Mouse (Mus musculus) forebrain, embryonic 13.5 days (tissue): ENCODE measurements around the gene St6galnac6. TPM values are rescaled to one million over a fixed set of nuclear protein-coding genes. Genes with fewer than 3 reads are reported as not detected.

ENCODE experiments used
- ATAC-seq: fragments of 200-750 bp; cut with Nextera tagmentation; 2 replicates; pipeline ENCODE4 v1.8.0; 2017
- H3K27ac ChIP-seq: fragments of 300-500 bp; sonication (generic); 2 replicates; pipeline ENCODE4 v1.5.1; 2015; ENCODE audit warnings: inconsistent platforms, mild to moderate bottlenecking, moderate library complexity
- H3K27me3 ChIP-seq: fragments of 300-500 bp; sonication (generic); 2 replicates; pipeline ENCODE4 v1.6.1; 2015; ENCODE audit warnings: mild to moderate bottlenecking, inconsistent platforms
- H3K36me3 ChIP-seq: fragments of 300-500 bp; sonication (generic); 2 replicates; pipeline ENCODE4 v1.6.1; 2015; ENCODE audit warnings: mild to moderate bottlenecking, inconsistent platforms; ENCODE audit not compliant: poor library complexity, severe bottlenecking
- H3K4me1 ChIP-seq: fragments of 300-500 bp; sonication (generic); 2 replicates; pipeline ENCODE4 v1.6.1; 2015; ENCODE audit warnings: inconsistent platforms
- H3K4me2 ChIP-seq: fragments of 300-500 bp; sonication (generic); 2 replicates; pipeline ENCODE4 v1.6.1; 2015; ENCODE audit warnings: inconsistent platforms, mild to moderate bottlenecking, moderate library complexity
- H3K4me3 ChIP-seq: fragments of 300-500 bp; sonication (generic); 2 replicates; pipeline ENCODE4 v1.5.1; 2015; ENCODE audit warnings: mild to moderate bottlenecking, inconsistent platforms
- H3K9ac ChIP-seq: fragments of 300-500 bp; sonication (generic); 2 replicates; pipeline ENCODE4 v1.6.1; 2015; ENCODE audit warnings: mild to moderate bottlenecking, inconsistent platforms
- H3K9me3 ChIP-seq: fragments of 300-500 bp; sonication (generic); replicated peaks from 2 replicates; pipeline ENCODE4 v1.6.1; 2016; ENCODE audit warnings: inconsistent platforms
- WGBS: fragments of 180-500 bp; shearing (Covaris S2); methylation state at CpG from one replicate; pipeline ENCODE4 v1.1.7; 2015; 5-methylcytosine and 5-hydroxymethylcytosine counted together
- polyA plus RNA-seq: library from polyadenylated mRNA; unstranded; fragments of >200 nt; fragmentation: Nextera tagmentation; extraction: Ambion mirVana; gene quantifications from 2 replicates; pipeline ENCODE4 v1.2.1, GENCODE M21; 2015

St6galnac6 gene
- polyA plus RNA-seq, result 10.0 and 10.8 TPM in 2 replicates

DNA sequence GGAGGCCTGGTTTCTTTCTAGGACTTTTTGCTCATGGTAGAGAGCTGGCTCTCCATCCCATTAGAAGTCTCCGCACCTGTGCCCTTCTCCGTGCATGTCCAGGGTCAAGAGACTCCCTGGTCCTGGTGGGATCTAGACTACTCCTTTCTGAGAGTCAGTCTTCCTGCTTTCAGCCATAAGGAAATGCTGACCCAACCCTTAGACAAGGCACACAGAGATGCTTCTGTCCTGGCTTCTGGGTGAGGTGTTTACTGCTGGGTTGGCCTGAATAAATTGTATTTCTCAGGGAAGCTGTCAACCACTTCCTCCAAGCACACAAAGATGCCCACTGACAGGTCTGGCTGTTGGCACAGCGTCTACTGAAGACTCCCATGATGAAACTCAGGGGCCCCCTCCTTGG, at the start of gene St6galnac6:
Gene St6galnac6 (plus strand): TSS at position 301 of the 400 bp plus-strand sequence.
- Histone ChIP-seq H3K4me1 (peaks cover 9% of the 10 kb centered on the region; the same call in 1 of the 2 replicates), H3K4me2 (no peak within 1 kb of the TSS), H3K27me3 (no peaks in the 10 kb centered on the region), H3K9me3 (no peaks in the 10 kb centered on the region), H3K9ac (no peak within 1 kb of the TSS), H3K27ac (no peak within 1 kb of the TSS), H3K4me3 (no peak within 1 kb of the TSS), H3K36me3 (0 out of 2 replicates have a peak, but pooled peaks cover under 1% of the 10 kb centered on the region)
- WGBS, result 85% methylated on average over 3 of the region's 3 CpGs
- no peak for ATAC-seq

DNA sequence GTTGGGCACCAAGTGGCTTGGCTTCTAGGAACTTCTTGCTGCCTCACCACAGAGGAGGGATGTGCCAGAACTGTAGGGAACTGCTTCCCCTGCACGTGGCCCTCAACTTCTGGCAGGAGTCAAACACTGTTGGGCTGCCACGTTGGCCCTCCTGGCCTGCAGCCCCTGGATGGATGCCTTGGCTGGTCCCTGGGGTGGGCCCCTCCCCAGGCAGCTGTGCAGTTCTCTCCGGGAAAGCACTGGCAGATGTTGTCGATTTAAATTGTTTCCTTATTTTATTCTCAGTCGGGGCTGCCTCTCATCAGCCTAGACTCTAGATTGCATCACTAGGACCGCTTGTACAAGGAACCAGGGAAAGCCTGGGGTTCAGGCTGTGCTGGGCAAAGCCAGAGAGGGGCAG, 49.7 kb upstream of the St6galnac6 start:
- no peaks in the 10 kb centered on the region for H3K36me3 ChIP-seq
- H3K27ac ChIP-seq, result no peak overlapping the region
- H3K27me3 ChIP-seq, result no peaks in the 10 kb centered on the region
- no peak overlapping the region for H3K4me3 ChIP-seq
- H3K9me3 ChIP-seq, result no peaks in the 10 kb centered on the region
- no peak for ATAC-seq
- H3K4me2 ChIP-seq, result no peak overlapping the region
- 85% methylated on average over 6 of the region's 6 CpGs for WGBS
- H3K4me1 ChIP-seq, result no peaks in the 10 kb centered on the region
- H3K9ac ChIP-seq, result 0 out of 2 replicates have a peak overlapping the region, but pooled peaks have one; percentile 14

DNA sequence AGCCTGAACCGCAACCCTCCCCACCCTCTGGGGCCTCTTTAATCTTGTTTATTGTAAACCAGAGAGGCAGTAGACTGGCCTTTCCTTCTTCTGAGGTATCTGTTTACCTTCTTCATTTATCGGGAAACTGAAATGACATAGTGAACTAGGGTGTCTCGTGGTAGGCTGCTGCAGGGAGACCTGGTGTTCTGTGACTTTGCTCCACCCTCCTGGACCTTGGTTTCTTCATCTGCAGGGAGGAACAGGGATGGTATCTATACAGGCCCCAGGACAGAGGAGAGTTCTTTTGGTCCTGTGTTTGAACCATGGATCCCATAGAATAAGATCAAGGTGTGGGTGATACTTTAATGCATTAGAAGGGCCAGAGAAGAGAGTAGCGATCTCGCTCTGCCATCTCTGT, 48.3 kb upstream of the St6galnac6 start:
- H3K4me3 ChIP-seq, result no peak overlapping the region
- no peak for ATAC-seq
- no peaks in the 10 kb centered on the region for H3K9me3 ChIP-seq
- H3K4me2 ChIP-seq, result no peak overlapping the region
- H3K9ac ChIP-seq, result no peak overlapping the region
- H3K36me3 ChIP-seq, result no peaks in the 10 kb centered on the region
- H3K4me1 ChIP-seq, result peaks cover 8% of the 10 kb centered on the region; the same call in 1 of the 2 replicates
- H3K27me3 ChIP-seq, result no peaks in the 10 kb centered on the region
- WGBS, result 94% methylated on average over 5 of the region's 5 CpGs
- no peak overlapping the region for H3K27ac ChIP-seq

DNA sequence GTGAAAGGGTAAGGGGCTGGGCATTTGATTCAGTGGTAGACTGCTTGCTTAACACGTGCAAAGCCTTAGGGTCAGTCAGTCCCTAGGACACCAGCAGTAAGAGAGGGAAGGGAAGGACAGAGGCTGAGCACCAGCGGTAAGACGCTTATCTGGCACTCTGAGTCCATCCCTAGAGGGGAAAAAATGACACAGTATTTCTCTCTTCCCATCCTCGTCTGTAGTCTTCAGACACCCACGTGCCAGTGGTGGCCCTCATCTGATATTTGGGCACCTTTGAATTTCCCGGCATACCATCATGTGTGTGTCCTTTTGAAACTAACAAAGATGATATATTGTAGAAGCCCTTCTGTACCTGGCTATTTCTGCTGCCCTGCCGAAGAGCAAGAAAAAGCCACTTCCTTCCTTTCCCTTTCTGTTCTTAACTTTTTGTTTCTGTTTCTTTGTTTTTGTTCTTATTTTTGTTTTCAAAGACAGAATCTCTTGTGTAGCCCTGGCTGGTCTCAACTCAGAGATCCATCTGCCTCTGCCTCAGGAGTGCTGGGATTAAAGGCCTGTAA, 45.8 kb upstream of the St6galnac6 start:
- Histone ChIP-seq H3K27me3 (no peaks in the 10 kb centered on the region), H3K4me2 (no peak overlapping the region), H3K27ac (no peak overlapping the region), H3K9me3 (no peaks in the 10 kb centered on the region), H3K4me1 (peaks cover 9% of the 10 kb centered on the region; the same call in 1 of the 2 replicates), H3K36me3 (no peaks in the 10 kb centered on the region), H3K4me3 (no peak overlapping the region), H3K9ac (no peak overlapping the region)
- 84% methylated on average over 7 of the region's 7 CpGs for WGBS
- no peak for ATAC-seq

DNA sequence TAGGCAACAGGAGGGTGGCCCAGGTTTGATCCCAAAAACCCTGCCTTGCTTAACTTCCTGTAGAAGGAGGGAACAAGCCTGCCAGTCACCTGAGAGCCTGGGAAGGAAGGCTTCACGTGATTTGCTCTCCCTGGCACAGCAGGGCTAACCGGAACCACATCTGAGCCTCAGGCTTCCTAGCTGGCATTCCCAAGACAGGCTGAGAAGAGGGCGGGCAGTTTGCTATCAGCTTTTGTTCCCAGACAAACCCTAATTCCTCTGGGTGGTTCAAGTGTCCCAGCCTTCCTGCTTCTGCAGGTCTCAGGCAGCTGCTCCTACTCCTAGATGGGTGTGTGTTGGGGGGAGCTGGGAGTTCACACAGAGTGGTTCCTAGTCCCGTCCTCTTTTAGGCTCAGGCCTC, 44.0 kb upstream of the St6galnac6 start:
- peaks cover 28% of the 10 kb centered on the region for H3K4me1 ChIP-seq
- 37% methylated on average over 4 of the region's 4 CpGs for WGBS
- ATAC-seq, result no peak

DNA sequence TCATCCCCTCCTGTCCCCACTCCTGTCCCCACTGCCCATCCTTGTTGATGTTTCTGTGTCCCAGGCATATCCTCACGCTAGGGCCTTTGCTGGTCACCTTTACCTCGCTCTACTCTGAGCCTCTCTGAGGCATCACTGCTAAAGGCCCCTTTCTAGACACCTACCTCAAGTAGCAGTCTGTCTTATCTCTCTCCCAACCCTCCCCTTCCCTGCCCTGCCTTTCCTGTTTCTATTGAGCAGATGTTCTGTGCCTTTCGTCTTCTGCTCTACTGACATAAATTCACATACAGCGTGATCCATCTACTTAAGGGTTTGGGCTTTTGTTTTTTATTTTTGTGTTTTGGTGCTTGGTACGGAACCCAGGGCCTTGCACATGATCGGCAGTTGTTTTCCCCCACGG, 43.5 kb upstream of the St6galnac6 start:
- Histone ChIP-seq H3K4me2 (no peak overlapping the region), H3K9ac (no peak overlapping the region), H3K27ac (peak overlapping the region; percentile 12; the same call in 1 of the 2 replicates), H3K36me3 (no peaks in the 10 kb centered on the region), H3K9me3 (no peaks in the 10 kb centered on the region), H3K4me1 (peaks cover 28% of the 10 kb centered on the region), H3K4me3 (no peak overlapping the region), H3K27me3 (no peaks in the 10 kb centered on the region)
- WGBS, result 81% methylated on average over 7 of the region's 7 CpGs
- no peak for ATAC-seq

More for the DNA sequence above, 44.0 kb upstream of the St6galnac6 start:
- Histone ChIP-seq H3K9ac (no peak overlapping the region), H3K4me2 (no peak overlapping the region), H3K27ac (peak overlapping the region; percentile 12), H3K27me3 (no peaks in the 10 kb centered on the region), H3K4me3 (no peak overlapping the region), H3K9me3 (no peaks in the 10 kb centered on the region), H3K36me3 (no peaks in the 10 kb centered on the region)

DNA sequence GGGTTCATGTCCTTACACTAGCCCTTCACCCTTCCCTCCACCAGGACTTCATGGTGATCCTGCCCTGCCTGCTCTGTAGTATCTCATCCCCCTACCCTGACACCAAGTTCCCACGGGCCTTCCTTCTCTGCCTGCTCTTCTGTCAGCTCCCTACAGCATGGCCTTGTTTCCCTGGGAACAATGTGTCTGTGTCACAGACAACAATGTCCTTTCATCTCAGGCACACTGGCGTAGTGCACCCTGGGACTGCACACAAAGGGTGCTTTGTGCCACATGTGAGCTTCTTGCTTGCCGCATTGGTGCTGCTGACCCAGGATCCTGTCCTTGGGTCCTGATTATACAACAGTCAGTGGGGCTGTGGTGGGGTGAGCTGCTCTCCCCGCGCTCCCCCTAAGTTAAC, 39.9 kb upstream of the St6galnac6 start:
- H3K9me3 ChIP-seq, result no peaks in the 10 kb centered on the region
- H3K9ac ChIP-seq, result peak overlapping the region; percentile 50
- peaks cover 28% of the 10 kb centered on the region for H3K4me1 ChIP-seq
- peaks cover 26% of the 10 kb centered on the region for H3K36me3 ChIP-seq
- H3K4me2 ChIP-seq, result peak overlapping the region; percentile 31
- peak overlapping the region; percentile 72 for H3K27ac ChIP-seq
- ATAC-seq, result peak; percentile 87
- H3K27me3 ChIP-seq, result no peaks in the 10 kb centered on the region
- WGBS, result 5% methylated on average over 5 of the region's 5 CpGs
- H3K4me3 ChIP-seq, result no peak overlapping the region

DNA sequence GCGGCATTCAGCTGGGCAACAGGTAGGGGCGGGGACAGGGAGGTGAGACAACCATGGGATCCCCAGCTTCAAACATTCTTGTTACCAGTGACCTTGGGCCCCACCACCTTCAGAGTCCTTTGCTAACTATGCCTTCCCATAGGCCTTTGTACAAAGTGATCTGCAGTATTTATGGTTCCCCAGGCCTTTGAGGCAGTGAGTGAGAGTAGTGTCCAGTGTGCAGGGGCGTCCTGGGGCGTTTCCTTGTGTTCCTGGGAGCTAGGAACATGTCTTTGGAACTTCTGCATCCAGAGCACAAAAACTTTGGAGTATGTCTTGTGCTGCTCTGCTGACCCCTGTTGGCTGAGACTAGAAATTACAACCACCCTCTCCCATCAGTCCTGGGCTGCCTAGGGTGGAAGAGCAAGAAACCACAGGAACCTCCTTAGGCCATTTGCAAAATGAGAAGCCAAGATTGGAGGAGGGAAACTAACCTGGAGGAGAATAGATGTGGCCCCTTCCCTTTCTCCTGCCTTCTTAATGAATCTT, 32.9 kb upstream of the St6galnac6 start:
- H3K27ac ChIP-seq, result no peak overlapping the region
- no peak for ATAC-seq

DNA sequence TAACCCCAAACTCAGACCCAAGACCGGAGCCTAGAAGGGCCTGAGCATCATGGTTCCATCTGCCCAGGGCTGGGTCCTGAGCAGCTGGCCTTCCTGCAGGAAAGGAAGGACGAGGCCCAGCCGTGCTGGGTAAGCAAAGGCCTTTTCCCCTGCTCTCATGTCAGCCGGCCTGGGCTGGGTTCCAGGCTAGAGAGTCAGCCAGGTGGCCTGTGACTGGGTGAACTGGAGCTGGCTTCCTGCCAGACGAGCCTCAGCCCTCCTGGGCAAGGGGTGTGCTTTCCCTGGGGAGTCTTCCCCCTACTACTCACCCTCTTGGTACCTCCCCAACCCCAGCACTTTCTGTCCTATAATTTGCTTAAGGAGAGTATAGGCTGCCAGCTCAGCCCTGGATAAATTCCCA, 31.4 kb upstream of the St6galnac6 start:
- ATAC-seq, result no peak
- Histone ChIP-seq H3K9ac (no peak overlapping the region), H3K27ac (no peak overlapping the region), H3K9me3 (no peaks in the 10 kb centered on the region), H3K27me3 (no peaks in the 10 kb centered on the region), H3K36me3 (peaks cover 54% of the 10 kb centered on the region), H3K4me1 (peaks cover 12% of the 10 kb centered on the region), H3K4me2 (no peak overlapping the region), H3K4me3 (no peak overlapping the region)
- 71% methylated on average over 5 of the region's 5 CpGs for WGBS

More for the DNA sequence above, 32.9 kb upstream of the St6galnac6 start:
- Histone ChIP-seq H3K4me2 (no peak overlapping the region), H3K9ac (no peak overlapping the region), H3K9me3 (no peaks in the 10 kb centered on the region), H3K4me3 (no peak overlapping the region), H3K4me1 (peaks cover 6% of the 10 kb centered on the region), H3K36me3 (peaks cover 60% of the 10 kb centered on the region), H3K27me3 (no peaks in the 10 kb centered on the region)
- 43% methylated on average over 4 of the region's 4 CpGs for WGBS

DNA sequence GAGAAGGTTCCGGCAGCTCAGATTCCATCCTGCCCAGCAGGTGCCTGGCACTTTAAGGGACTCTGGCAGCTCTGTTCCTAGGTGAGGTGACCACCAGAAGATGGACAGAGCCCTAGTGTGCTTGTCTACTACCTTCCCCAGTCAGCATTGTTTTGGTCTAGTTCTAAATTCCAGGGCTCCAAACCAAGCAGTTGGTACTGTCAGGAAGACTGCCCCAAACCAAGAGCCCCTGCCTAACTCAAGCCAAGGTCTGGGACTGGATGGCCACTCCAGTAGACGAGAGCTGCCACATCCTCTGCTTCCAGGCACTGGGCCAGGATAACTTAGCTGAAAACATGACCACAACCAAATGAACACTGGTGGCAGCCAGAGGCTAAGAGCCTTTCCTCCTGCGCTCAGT, 30.6 kb upstream of the St6galnac6 start:
- Histone ChIP-seq H3K36me3 (peaks cover 51% of the 10 kb centered on the region), H3K4me1 (peaks cover 12% of the 10 kb centered on the region), H3K9ac (no peak overlapping the region), H3K4me3 (no peak overlapping the region), H3K27me3 (no peaks in the 10 kb centered on the region), H3K4me2 (no peak overlapping the region), H3K27ac (no peak overlapping the region), H3K9me3 (no peaks in the 10 kb centered on the region)
- 95% methylated on average over 3 of the region's 3 CpGs for WGBS
- ATAC-seq, result no peak

DNA sequence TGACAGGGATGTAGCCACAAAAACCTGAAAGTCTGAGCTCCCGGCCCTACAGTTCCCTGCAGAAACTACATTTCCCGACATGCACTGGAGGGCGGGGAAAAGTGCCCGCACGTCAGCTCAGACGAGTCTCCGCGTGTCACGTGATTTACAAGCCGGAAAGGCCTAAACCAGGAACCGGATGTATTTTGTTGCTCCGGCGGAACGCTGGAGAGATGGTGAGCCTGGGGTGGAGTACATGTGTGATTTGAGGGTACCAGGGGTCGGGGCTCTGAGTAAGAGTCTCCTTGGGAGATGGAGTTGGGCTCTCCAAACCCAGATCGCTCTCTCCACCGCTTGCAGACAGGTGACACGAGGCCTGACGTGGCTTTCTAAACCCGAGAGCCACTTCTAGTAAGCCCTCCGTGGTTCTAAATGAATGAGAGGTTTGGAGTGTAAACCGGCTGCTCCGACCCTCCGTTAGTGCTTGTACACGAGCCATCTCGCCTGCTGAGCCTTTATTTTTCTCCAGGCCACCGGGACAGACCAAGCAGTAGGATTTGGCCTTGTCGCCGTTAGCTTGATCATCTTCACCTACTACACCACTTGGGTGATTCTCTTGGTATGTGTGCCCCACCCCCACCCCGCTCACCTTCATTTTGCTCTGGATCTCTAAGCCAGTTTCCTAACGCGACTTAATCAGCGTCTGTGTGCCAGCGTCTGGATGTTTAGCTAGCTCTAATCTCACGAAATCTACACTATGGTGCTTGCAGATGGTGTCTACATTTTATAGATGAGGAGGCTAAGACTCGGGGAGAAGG, 28.6 kb upstream of the St6galnac6 start, which contains the start of gene Dpm2:
Gene Dpm2 (plus strand): TSS at position 161 of the 797 bp plus-strand sequence.
- H3K4me1 ChIP-seq, result peaks cover 19% of the 10 kb centered on the region
- peak within 1 kb of the TSS; percentile 42 for H3K27ac ChIP-seq
- H3K9me3 ChIP-seq, result no peaks in the 10 kb centered on the region
- peak; percentile 82 for ATAC-seq
- peak within 1 kb of the TSS; percentile 81 for H3K9ac ChIP-seq
- peak within 1 kb of the TSS; percentile 94 for H3K4me2 ChIP-seq
- H3K36me3 ChIP-seq, result peaks cover 31% of the 10 kb centered on the region
- H3K27me3 ChIP-seq, result no peaks in the 10 kb centered on the region
- WGBS, result 2% methylated on average over 36 of the region's 36 CpGs
- peak within 1 kb of the TSS; percentile 75 for H3K4me3 ChIP-seq

DNA sequence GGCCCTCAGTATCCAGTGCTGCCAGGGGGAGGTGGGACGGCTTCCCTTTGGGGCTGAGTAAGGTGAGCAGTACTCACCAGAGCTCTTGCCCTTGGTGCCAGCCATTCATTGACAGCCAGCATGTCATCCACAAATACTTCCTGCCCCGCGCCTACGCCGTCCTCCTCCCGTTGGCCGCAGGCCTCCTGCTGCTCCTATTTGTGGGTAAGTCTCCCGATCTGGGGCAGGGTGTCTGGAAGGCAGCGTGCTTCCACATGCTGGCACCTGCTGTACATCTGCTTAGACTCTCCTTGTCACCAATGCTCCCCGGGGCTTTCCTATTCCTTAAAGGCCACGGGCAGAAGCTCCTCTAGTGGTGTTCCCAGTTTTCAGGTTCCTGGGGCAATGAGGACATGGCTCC, 27.3 kb upstream of the St6galnac6 start:
- Histone ChIP-seq H3K4me2 (peak overlapping the region; percentile 94), H3K4me1 (peaks cover 23% of the 10 kb centered on the region), H3K27me3 (peaks cover under 1% of the 10 kb centered on the region; the same call in 1 of the 2 replicates), H3K27ac (no peak overlapping the region), H3K9ac (no peak overlapping the region), H3K9me3 (no peaks in the 10 kb centered on the region), H3K36me3 (peaks cover 22% of the 10 kb centered on the region), H3K4me3 (peak overlapping the region; percentile 75; the same call in 1 of the 2 replicates)
- no peak for ATAC-seq
- WGBS, result 92% methylated on average over 11 of the region's 11 CpGs
